Mouse (Mus musculus) brain, embryonic 18.5 days (tissue): Measurements from ENCODE around the gene Vwa7.

Experiments used
- DNase-seq: peaks from one replicate; pipeline ENCODE4 v3.0.0-alpha.2; 2012; ENCODE audit warnings: low read depth, low spot score

The Vwa7 gene

DNA sequence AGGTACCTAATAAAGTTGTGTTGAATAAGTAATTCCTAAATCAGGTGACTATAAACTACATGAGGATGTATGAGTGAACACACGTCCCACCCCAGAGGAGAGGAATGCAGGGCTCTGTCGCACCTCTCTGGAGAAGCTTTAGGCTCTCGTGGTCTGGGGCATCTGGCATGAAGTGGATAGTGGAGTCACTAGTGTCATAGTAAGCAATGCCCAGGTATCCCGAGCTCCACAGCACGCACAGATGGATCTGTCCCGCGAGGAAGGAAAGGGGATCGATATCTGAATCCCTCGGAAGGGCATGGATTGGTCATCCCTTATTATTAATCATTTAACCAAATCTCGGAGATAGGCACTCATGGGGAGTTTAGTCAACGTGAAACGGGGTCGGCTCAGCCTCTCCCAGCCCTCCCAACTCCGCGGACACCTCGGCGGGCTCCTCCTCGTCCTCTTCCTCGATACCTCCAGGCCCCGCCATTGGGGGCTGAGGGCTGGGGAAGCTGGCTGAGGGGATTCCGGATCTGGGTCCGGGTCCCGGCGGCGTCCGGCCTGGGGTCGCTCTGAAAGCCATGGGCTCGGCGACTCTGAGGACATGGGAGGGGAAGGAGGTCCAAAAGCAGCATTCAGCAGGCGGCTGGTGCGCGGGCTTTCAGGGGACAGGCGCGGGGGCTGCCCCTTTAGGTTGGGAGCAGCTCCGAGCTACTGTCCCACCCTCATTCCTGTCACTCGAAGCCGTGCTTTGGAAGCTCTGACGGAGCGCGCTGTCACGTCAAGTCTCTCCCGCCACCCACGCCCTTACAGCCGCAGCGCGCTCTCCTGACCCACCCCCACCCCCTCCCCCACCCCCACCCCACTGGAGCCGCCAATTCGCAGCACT is 29.7 kb downstream of the Vwa7 start:
- DNase-seq, result no peak

GRCm38 (mm10) chr17:35046681-35047455 is 30.5 kb downstream of the Vwa7 start, which contains the start of gene Msh5:
Gene Msh5 (minus strand): TSS chr17:35046745.
- DNase-seq, result peak; percentile 89

- no peak for DNase-seq
Measured at GRCm38 (mm10) chr17:35047688-35048087, 31.3 kb downstream of the Vwa7 start.

DNA sequence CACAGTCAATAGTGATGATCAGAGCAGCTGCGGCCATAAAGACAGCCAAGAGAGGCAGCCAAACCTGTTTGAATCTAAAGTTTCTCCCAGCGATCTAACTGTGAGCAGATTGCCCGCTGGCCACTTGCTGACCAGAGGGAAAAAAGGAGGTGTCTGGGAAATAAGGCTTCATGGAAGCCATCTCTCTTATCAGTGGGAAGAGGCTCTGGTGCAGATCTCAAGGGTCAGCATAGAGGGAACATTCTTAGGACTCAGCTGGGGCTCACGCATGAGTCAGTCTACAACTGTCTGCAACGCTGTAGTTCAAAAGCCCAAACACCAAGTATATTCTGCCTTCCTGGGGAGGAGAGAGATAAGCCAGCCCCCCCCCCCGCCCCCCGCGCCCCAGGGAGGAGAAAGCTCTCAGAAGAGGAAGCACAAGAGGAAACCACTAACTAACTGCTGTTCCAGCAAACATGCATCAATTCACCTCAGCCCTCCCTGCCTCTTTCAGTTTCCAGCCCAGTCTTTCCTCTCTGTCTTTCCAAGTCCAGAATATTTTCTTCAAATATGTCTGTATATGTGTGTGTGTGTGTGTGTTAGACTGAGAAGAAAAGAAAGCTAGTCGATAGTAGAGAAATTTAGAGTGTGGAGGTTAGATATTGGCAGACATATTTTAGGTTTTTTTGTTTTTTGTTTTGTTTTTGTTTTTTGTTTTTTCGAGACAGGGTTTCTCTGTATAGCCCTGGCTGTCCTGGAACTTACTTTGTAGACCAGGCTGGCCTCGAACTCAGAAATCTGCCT is 32.0 kb downstream of the Vwa7 start:
- DNase-seq, result no peak

DNA sequence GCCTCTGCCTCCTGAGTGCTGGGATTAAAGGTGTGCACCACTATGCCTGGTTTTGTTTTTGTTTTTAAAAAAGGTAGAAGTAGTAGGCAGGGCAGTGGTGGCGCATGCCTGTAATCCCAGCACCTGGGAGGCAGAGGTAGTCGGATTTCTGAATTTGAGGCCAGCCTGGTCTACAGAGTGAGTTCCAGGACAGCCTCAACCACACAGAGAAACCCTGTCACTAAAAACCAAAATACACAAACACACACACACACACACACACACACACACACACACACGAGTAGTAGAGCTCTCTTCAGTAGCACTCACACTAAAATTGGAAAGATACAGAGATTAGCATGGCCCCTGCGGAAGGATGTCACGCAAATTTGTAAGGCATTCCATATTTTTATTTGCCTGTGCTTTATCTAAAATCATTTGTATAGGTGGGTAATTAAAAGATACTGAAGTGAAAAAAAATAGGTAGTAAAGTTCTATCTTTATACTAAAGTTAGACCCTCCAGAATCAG is 32.6 kb downstream of the Vwa7 start:
- DNase-seq, result no peak

DNA sequence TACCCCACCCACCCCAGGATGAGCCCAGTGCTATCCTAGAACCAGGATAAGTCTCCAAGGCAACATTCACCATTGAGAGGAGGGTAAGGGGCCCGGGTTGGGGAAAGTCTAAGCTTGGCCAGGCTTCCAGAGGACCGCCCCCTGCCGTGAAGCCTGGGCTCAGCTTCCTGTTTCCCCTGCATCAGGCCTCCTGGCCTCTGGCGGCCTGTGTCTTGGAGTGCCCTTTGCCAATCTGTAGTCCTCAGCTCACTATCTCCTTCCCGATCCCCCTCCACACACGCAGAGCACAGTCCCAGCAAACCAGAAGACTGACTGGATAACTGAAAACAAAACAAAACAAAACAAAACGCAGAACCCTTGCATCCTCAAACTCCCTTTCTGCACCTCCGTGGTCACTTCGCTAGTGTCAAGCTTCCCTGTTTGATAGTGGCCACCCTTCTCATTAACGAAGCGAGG is 33.2 kb downstream of the Vwa7 start, which contains the start of gene Clic1:
Gene Clic1, plus strand, starts transcription at position 406 of the 456 bp plus-strand sequence.
- no peak for DNase-seq

DNA sequence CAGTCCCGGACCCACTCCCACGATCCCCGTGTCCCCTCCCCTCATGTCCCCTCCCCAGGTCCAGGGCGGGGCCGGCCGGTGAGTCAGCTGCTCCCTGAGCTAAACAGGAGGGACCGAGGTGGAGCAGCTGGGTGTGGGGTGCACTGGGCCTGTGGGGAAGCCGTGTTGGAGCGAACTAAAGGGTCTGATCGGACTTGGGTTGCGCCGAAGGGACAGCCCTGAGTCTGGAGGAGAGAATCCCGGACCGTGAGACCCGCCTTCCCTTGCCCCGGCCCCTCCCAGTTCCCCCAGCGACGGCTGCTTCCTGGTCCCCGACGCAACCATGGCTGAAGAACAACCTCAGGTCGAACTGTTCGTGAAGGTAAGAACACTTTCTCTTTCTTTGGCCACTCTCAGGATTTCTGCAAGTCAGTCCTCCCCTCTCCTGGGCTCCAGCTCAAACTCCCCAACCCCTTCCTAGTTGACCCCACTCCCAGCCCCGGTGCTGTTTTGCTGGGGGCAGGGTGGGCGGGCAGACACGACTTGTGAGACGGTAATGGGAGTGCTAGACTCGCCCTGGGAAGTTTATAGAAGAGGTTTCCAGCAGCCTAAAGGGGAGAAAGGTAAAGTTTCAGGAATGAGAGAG is 33.9 kb downstream of the Vwa7 start:
- no peak for DNase-seq

GRCm38 (mm10) chr17:35051156-35052086 is 35.0 kb downstream of the Vwa7 start:
- no peak for DNase-seq

DNA sequence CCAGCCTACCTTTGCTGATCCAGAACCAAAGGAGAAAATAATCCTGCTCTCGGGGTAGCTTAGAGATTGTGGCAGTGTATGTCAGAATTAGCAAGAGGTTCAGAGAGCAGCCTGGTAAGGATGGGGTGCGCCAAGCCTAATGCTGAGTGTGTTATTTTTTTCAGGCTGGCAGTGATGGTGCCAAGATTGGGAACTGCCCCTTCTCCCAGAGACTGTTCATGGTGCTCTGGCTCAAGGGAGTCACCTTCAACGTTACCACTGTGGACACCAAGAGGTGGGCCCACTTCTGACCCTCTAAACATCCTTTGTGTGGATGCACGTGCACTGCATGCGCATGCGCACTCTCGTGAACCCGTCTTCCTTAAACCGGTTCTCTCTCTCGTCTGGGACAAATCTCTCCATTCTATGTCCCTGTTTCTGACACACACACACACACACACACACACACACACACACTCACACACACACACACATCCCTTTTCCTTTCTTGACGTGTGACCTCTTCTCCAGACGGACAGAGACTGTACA is 36.0 kb downstream of the Vwa7 start:
- no peak for DNase-seq

GRCm38 (mm10) chr17:35055691-35056495 is 39.5 kb downstream of the Vwa7 start:
- DNase-seq, result no peak

GRCm38 (mm10) chr17:35057090-35057489 is 40.7 kb downstream of the Vwa7 start:
- no peak for DNase-seq

GRCm38 (mm10) chr17:35058316-35058715 is 41.9 kb downstream of the Vwa7 start:
- DNase-seq, result no peak

DNA sequence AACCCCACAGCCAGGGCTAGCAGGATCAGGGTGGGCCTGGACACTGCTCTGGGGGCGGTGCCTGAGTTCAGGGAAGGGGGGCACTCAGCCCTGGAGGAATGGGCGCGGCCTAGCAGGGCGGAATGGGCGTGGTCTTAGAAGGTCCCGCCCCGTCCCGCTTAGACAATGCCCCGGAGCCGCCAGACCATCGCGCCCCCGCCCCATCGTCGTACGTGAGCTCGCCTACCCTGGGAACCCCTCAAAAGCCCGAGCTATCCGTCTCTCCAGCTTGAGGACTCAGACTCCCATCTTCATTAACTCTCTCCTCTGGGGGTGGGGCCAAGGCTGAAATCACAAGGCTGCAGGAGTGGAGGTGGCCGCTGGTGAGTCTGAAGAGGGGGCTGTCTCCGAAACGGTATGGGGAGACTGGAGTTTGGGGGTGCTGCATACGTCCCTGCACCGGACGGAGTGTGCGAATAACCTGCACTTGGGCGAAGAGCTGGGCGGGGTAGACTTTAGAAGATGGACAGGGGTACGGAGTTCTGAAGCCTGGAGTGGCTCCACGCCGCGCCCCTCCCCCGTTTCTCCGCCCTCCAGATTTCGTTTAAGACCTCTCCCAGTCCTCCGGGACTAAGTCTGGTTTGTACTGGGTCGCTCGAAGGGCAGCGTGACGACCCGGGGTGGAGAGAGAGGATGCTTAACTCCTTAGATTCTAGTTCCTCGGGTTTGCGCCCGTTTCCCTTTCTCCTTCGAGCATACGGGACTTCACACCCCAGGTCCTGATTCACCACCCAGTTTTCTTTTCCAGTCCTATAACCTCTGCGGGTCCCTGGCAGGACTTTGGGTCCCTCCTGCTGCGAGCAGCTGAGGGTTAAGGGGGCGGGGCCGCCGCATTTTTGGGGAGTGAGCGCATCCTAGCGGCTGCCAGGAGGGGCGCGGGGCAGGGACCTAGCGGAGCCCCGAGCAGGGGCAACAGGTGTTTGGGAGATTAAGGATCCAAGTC is 42.8 kb downstream of the Vwa7 start, which contains the start of gene Ddah2:
Gene Ddah2, plus strand, starts transcription at position 125 of the 982 bp plus-strand sequence.
- peak; percentile 72 for DNase-seq

GRCm38 (mm10) chr17:35060071-35060470 is 43.7 kb downstream of the Vwa7 start:
- no peak for DNase-seq

GRCm38 (mm10) chr17:35060737-35061297 is 44.4 kb downstream of the Vwa7 start:
- no peak for DNase-seq

DNA sequence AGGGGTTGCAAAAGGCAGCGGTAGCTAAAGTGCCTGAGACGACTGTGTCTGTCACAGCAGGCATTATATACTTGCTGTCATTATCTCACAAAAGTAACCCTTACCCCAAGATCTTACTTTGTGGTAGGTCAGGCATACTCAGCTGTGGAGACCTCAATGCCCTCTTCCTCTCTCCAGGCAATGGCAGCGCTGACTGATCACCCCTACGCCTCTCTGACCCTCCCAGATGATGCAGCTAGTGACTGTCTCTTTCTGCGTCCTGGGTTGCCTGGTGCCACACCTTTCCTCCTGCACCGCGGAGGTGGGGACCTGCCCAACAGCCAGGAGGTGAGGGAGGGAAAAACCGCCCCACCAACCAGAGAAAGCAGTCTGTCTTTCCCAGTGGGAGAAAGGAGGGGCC is 44.9 kb downstream of the Vwa7 start:
- no peak for DNase-seq

- DNase-seq, result no peak
Measured at GRCm38 (mm10) chr17:35063466-35063865, 47.1 kb downstream of the Vwa7 start.
